Mouse (Mus musculus) E14TG2a.4 (cell line): ENCODE measurements around the gene Ttc28.

Experiments used
- CTCF ChIP-seq: conservative IDR thresholded peaks from 2 replicates; pipeline ENCODE4 v1.5.1; 2014; ENCODE audit warnings: low read length
- NANOG ChIP-seq: IDR thresholded peaks from 2 replicates; pipeline ENCODE4 v1.6.1; 2014; ENCODE audit warnings: borderline replicate concordance, low read length, mixed read lengths

GRCm38 (mm10) chr5:111287571-111287970 lies 408.0 kb downstream of the Ttc28 start:
- TF ChIP-seq CTCF (no peak), NANOG (no peak)
